Mouse (Mus musculus): Measurements from ENCODE around the gene Fignl2. TPM values are rescaled to one million over a fixed set of nuclear protein-coding genes. Genes with fewer than 3 reads are reported as not detected.
A peak's percentile ranks its signal among the peaks of the same experiment; 100 is the strongest.

The Fignl2 gene
- polyA plus RNA-seq, 1 experiment = 1.3 TPM

GRCm38 (mm10) chr15:101093988-101094387 lies 15.6 kb upstream of the Fignl2 start:
- no peak for DNase-seq (ENCODE audit: extremely low spot score in 1 of 2, low spot score in 1 of 2)

- peak; percentile 38 to 45 for DNase-seq (ENCODE audit: extremely low spot score in 1 of 2, low spot score in 1 of 2)
Measured at GRCm38 (mm10) chr15:101092829-101093648, 14.7 kb upstream of the Fignl2 start.

- DNase-seq (ENCODE audit: extremely low spot score in 1 of 2, low spot score in 1 of 2) = no peak
Measured at GRCm38 (mm10) chr15:101092121-101092828, 13.9 kb upstream of the Fignl2 start.

GRCm38 (mm10) chr15:101091551-101091950 lies 13.2 kb upstream of the Fignl2 start:
- no peak for DNase-seq (ENCODE audit: extremely low spot score in 1 of 2, low spot score in 1 of 2)

GRCm38 (mm10) chr15:101088291-101088690 lies 9.9 kb upstream of the Fignl2 start:
- DNase-seq (ENCODE audit: extremely low spot score in 1 of 2, low spot score in 1 of 2) = no peak

GRCm38 (mm10) chr15:101086956-101087355 lies 8.6 kb upstream of the Fignl2 start:
- DNase-seq (ENCODE audit: extremely low spot score in 1 of 2, low spot score in 1 of 2) = no peak

GRCm38 (mm10) chr15:101086451-101086850 lies 8.1 kb upstream of the Fignl2 start:
- DNase-seq (ENCODE audit: extremely low spot score in 1 of 2, low spot score in 1 of 2) = no peak

- DNase-seq (ENCODE audit: extremely low spot score in 1 of 2, low spot score in 1 of 2) = no peak
Measured at GRCm38 (mm10) chr15:101084499-101084898, 6.1 kb upstream of the Fignl2 start.

GRCm38 (mm10) chr15:101082236-101082635 lies 3.9 kb upstream of the Fignl2 start:
- no peak for DNase-seq (ENCODE audit: extremely low spot score in 1 of 2, low spot score in 1 of 2)

- no peak for DNase-seq (ENCODE audit: extremely low spot score in 1 of 2, low spot score in 1 of 2)
Measured at GRCm38 (mm10) chr15:101081035-101081548, 2.7 kb upstream of the Fignl2 start.

- DNase-seq (ENCODE audit: extremely low spot score in 1 of 2, low spot score in 1 of 2) = no peak
Measured at GRCm38 (mm10) chr15:101080031-101080520, 1.7 kb upstream of the Fignl2 start.

GRCm38 (mm10) chr15:101078731-101079156 lies 377 bp upstream of the Fignl2 start:
- DNase-seq (ENCODE audit: extremely low spot score in 1 of 2, low spot score in 1 of 2) = peak; percentile 33 to 46

GRCm38 (mm10) chr15:101077001-101077812 lies 1.2 kb downstream of the Fignl2 start:
- DNase-seq (ENCODE audit: extremely low spot score in 1 of 2, low spot score in 1 of 2) = no peak

GRCm38 (mm10) chr15:101076071-101077000 lies 2.0 kb downstream of the Fignl2 start:
- DNase-seq (ENCODE audit: extremely low spot score in 1 of 2, low spot score in 1 of 2) = no peak

- DNase-seq (ENCODE audit: extremely low spot score in 1 of 2, low spot score in 1 of 2) = no peak
Measured at GRCm38 (mm10) chr15:101075656-101076055, 2.7 kb downstream of the Fignl2 start.

- DNase-seq (ENCODE audit: extremely low spot score in 1 of 2, low spot score in 1 of 2) = no peak
Measured at GRCm38 (mm10) chr15:101075150-101075549, 3.2 kb downstream of the Fignl2 start.

GRCm38 (mm10) chr15:101074067-101074466 lies 4.3 kb downstream of the Fignl2 start:
- no peak for DNase-seq (ENCODE audit: extremely low spot score in 1 of 2, low spot score in 1 of 2)

- DNase-seq (ENCODE audit: extremely low spot score in 1 of 2, low spot score in 1 of 2) = no peak
Measured at GRCm38 (mm10) chr15:101072736-101073135, 5.6 kb downstream of the Fignl2 start.

- DNase-seq (ENCODE audit: extremely low spot score in 1 of 2, low spot score in 1 of 2) = no peak
Measured at GRCm38 (mm10) chr15:101070762-101071161, 7.6 kb downstream of the Fignl2 start.
